Mouse (Mus musculus): ENCODE measurements at regions not wholly inside any gene's neighbourhood (a gene's known extent, or its start where the extent isn't known, plus 50 kb on each side); places are given as distances from the start of the nearest gene placed in this dataset.

GRCm38 (mm10) chr4:123995815-123996214 lies 78.0 kb upstream of the 4930535I16Rik start:
- WGBS: 29% methylated on average over 8 of the region's 8 CpGs
- no peak overlapping the region for H3K4me3 ChIP-seq (ENCODE audit: extremely low read depth, insufficient read depth, insufficient read length)
- no peaks in the 10 kb centered on the region for H3K36me3 ChIP-seq (ENCODE audit: control insufficient read depth, insufficient read depth, low read length)
- TF ChIP-seq CTCF (IDR thresholded peaks at IDR 0.05; ENCODE audit: extremely low read depth, insufficient read depth, insufficient read length, insufficient replicate concordance): no peak
- TF ChIP-seq POLR2A (IDR thresholded peaks at IDR 0.05; ENCODE audit: low read depth, low read length): no peak
- DNase-seq (ENCODE audit: low read depth in 1 of 2, low spot score in 2 of 2): no peak
- no peaks in the 10 kb centered on the region for H3K4me1 ChIP-seq (ENCODE audit: control insufficient read depth, insufficient read depth, insufficient read length)
- peaks cover 2% of the 10 kb centered on the region; the same call in 1 of the 2 replicates for H3K27me3 ChIP-seq (ENCODE audit: control insufficient read depth, insufficient read depth, low read length)
- H3K27ac ChIP-seq (ENCODE audit: insufficient read depth, low read length): no peak overlapping the region

GRCm38 (mm10) chr4:123991223-123991622 lies 73.4 kb upstream of the 4930535I16Rik start:
- WGBS: 17% methylated on average over 10 of the region's 10 CpGs
- no peak for TF ChIP-seq CTCF (IDR thresholded peaks at IDR 0.05; ENCODE audit: extremely low read depth, insufficient read depth, insufficient read length, insufficient replicate concordance)
- H3K27me3 ChIP-seq (ENCODE audit: control insufficient read depth, insufficient read depth, low read length): peaks cover 2% of the 10 kb centered on the region; the same call in 1 of the 2 replicates
- H3K27ac ChIP-seq (ENCODE audit: insufficient read depth, low read length): no peak overlapping the region
- no peaks in the 10 kb centered on the region for H3K36me3 ChIP-seq (ENCODE audit: control insufficient read depth, insufficient read depth, low read length)
- DNase-seq (ENCODE audit: low read depth in 1 of 2, low spot score in 2 of 2): no peak
- no peak overlapping the region for H3K4me3 ChIP-seq (ENCODE audit: extremely low read depth, insufficient read depth, insufficient read length)
- no peaks in the 10 kb centered on the region for H3K4me1 ChIP-seq (ENCODE audit: control insufficient read depth, insufficient read depth, insufficient read length)

GRCm38 (mm10) chr4:123990293-123991185 lies 72.7 kb upstream of the 4930535I16Rik start:
- Histone ChIP-seq H3K36me3 (ENCODE audit: control insufficient read depth, insufficient read depth, low read length) (no peaks in the 10 kb centered on the region), H3K27me3 (ENCODE audit: control insufficient read depth, insufficient read depth, low read length) (peaks cover 2% of the 10 kb centered on the region; the same call in 1 of the 2 replicates), H3K27ac (ENCODE audit: insufficient read depth, low read length) (no peak overlapping the region), H3K4me1 (ENCODE audit: control insufficient read depth, insufficient read depth, insufficient read length) (no peaks in the 10 kb centered on the region), H3K4me3 (ENCODE audit: extremely low read depth, insufficient read depth, insufficient read length) (no peak overlapping the region)
- TF ChIP-seq POLR2A (IDR thresholded peaks at IDR 0.05; ENCODE audit: low read depth, low read length): no peak
- TF ChIP-seq CTCF (IDR thresholded peaks at IDR 0.05; ENCODE audit: extremely low read depth, insufficient read depth, insufficient read length, insufficient replicate concordance): no peak
- WGBS: 5% methylated on average over 37 of the region's 37 CpGs
- DNase-seq (ENCODE audit: low read depth in 1 of 2, low spot score in 2 of 2): no peak

Data from spleen, adult 2 months (tissue).